Mouse (Mus musculus): ENCODE measurements around the gene Phospho1.
"Not testable (repeated sequence)": the region's sequence is repeated elsewhere in the genome, so short reads cannot be mapped to it uniquely, and the experiment has no call there.

The Phospho1 gene

DNA sequence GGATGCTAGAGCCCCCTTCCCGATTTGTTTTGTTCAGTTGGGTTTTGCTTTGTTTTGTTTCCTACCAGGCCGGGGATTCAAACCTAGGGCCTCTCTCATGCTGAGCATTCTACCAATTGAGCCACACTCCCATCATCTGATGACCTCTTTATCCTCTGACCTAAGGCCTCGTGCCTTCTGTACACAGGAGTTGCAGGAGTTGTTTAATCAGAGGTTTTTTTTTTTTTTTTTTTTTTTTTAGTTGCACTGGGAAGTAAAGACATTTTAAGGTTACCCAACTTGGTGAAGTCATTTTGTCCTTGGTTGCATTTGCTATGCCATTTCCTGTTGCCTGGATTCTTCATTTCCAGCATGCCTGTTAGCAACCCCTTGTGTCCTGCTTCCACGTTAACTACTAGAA lies 45.1 kb downstream of the Phospho1 start:
- no peak for DNase-seq

DNA sequence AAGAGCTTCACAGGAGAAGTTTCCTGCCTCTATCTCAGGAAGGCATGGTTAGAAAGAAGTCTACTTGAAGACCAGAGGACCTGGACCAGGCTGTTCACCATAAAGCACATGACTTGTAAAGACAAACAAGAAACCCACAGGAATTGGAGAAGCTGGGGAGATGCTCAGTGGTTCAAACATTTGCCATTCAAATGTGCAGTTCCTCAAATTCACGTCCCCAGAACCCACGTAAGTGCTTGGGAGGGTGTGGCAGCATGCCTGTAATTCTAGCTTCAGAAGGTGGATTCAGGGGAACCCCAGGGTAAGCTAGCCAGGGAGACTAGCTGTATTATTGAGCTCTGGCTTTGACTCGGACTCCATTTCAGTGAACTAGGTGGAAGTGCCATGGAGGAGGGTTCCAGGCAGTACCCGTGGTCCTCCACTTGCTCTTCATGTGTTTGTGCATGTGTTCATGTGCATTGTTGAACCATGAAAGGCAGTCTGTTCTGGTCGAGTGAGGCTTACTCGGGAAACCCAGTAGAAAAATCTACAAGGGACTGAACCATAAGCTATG lies 45.7 kb downstream of the Phospho1 start:
- no peak for DNase-seq

GRCm38 (mm10) chr11:95875804-95876203 lies 51.5 kb downstream of the Phospho1 start:
- DNase-seq: no peak

DNA sequence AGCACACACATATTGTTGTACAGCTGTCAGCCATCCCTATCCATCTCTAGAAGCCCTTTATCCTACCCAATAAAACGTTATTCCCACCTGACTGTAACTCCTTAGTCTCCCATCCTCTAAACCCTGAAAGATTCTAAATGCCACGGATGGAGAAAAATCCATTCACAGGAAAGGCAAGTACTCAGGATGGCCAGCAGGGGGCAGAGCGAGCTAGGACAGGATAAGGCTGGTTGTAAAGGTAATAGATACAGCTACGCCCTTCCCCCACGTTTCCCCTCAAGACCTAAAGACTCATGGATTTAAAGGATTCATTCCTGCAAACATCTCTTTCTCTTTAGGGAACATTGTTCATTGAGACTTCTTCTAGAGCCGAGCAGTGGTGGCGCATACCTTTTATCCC lies 52.0 kb downstream of the Phospho1 start:
- DNase-seq: no peak

DNA sequence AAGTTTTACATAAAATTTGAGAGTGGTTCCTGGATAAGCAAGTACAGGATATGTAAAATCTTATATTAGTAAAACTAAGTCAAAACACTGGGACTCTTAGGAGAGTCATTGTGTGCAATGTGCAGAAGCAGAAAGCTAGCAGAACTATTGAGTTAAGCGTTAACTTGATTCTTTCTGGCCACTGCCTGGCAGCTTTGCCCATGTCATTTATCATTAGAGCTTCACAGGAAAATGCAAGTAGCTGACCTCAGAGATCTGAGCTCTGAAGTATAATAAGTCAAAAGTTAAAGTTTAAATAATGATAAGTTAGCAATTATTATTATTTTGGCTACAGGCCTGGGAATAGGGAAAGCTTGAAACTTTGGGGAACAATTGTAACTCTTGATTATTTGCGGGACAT lies 55.6 kb downstream of the Phospho1 start:
- not testable (repeated sequence) for DNase-seq
